Mouse (Mus musculus) gastrocnemius, adult 18-20 months (tissue): ENCODE measurements at regions not wholly inside any gene's neighbourhood (a gene's known extent, or its start where the extent isn't known, plus 50 kb on each side); places are given as distances from the start of the nearest gene placed in this dataset.

Experiments
- DNase-seq: peaks from one replicate; pipeline ENCODE4 v3.0.0; 2021; ENCODE audit warnings: low spot score

DNA sequence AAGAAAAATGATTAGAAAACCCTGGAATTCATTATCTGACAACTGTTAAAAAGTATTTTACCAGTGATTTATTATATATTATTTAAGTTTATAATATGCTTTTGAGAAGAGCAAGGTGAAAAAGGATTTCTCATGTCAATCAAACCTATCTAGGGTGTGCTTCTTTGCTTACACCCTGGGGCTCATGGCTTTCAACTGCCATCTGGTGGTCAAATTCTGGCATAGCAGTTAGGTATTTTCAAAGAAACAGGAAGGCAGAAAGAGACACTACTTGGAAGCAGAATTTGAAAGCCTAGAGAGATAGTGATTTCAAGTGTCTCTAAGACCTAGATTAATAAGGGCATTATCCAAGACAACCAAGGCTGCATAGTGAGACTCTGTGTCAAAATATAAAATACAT, 167.8 kb upstream of the Amot start:
- DNase-seq = peak; percentile 7

DNA sequence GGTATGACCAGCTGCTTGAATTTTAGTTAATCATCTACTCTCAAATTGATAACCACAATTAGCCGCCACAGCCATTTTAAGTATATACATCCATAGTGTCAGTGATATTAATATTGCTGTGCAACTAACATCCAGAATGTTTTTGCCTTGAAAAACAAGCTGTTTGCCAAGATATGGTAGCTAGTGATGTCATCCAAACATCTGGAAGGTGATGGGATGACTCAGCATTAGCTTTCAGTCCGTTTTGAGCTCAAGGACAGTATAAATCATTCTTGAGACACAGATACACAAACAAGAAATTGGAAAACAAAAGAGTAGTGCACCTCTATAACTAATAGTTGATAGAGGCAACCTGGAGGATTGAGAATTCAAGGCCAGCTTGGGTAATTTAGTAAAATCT, 146.7 kb upstream of the Amot start:
- DNase-seq = no peak

DNA sequence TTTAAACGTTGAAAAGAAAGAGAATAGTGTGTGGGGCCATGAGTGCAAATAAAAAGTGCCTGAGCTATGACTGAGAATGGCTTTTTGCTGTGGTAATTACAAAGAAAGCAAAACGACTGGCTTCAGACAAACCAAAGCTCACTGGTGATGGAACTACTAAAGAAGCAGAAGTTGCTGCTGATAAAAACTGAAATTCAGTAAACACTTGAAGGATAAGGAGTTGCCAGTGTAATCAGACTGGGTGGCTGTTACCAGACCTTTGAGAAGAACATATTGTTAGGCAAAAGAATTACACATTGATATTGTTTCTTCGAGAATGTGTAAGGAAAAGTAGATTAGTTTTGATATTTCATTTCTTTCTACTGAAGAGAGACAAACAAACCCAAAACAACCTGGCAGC, 114.7 kb upstream of the Amot start:
- no peak for DNase-seq

DNA sequence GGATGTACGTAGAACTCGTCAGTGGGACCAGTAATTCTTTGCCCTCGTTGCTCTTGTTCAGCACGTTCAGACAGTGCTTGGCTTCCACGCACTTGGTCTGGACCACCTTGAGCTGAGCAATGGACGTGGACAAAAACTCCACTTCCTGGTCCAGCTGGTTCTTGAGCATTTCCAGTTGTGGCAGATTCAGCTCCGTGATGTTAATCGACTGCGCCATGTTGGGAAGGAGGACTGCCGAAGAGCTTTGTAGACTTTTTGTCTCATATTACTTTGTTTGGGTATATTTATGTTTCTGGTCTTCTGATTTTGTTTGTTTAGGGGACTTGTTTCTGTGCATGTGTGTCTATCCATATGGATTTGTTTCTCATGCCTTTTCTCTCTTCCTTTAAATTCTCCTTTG, 97.1 kb upstream of the Amot start:
- no peak for DNase-seq

DNA sequence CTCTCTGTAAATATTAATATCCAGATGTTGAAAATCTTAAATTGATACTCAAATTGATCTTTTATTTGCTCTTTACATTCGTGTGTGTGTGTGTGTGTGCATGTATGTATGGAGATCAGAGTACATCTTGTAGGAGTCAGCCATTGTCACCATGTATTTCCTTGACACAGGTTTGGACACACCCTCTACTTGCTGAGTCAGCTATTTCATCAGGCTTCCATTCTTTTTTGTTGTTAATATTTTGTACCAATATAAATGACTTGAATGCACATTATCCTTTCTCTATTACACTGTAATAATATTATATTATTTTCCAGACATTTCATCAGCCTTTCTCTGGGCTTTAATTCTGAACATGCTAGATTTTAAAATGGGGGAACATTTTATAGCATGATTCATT, 85.8 kb upstream of the Amot start:
- DNase-seq = no peak

DNA sequence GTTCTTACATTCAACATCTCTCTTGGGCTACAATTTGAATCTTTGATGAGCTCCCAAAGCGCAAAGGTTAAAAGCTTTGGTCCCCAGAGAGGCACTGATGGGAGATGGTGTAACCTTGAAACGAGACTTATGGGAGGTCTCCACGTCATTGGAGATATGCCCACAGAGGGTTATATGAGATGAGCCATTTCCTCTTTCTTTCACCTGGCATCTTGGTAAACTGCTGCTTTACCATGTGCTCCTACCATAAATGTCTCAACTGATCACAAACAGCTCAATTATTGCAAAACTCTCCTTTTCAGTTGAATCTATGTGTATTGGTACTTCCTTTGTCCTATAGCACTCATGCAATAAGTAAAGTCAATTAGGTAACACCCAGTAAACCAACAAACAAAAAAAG, 62.5 kb upstream of the Amot start:
- no peak for DNase-seq

DNA sequence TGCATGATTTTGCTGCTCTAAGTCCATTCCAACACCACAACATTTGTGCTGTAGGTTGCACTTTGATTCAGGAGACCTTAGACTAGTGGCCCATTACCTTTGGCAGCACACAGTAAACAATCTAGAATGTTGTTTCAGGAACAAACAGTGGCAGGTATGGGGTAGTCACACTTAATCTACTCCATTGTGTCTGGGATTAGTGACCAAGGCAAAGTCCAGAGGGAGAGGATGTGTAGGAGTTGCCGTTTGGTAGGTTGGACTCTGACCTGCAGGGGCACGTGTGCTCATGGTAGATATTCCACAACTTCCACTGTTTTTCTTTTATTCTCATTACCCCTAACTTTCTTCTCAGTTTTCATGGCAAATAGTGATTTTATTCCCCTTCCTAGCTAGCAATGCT, 62.1 kb upstream of the Amot start:
- DNase-seq = no peak

DNA sequence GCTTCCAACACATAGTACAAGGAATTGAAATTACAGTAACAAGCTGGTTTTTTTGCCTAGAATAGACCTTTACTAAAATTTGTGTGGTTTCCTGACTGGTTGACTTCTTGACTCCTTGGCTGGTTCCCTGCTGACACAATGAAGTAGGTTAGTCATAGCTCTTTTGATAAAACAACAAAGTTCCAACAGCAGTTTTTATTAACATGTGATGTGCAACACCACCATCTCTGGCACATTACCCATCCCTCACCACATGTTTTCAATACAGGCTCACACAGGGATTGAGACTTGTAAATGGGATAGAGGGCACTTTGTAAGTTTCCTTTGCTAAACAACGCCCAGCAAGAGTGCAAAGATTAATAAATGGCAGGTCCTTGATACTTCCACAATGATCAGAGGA, 53.9 kb upstream of the Amot start:
- DNase-seq = no peak
